Mouse (Mus musculus) midbrain, embryonic 12.5 days (tissue): ENCODE measurements at regions not wholly inside any gene's neighbourhood (a gene's known extent, or its start where the extent isn't known, plus 50 kb on each side); places are given as distances from the start of the nearest gene placed in this dataset.
A peak's percentile ranks its signal among the peaks of the same experiment; 100 is the strongest.

Source experiments
- ATAC-seq: fragments of 200-750 bp; cut with Nextera tagmentation; 2 replicates; pipeline ENCODE4 v1.8.0; 2017; ENCODE audit warnings: low read depth, moderate TSS enrichment, moderate library complexity; ENCODE audit not compliant: low FRiP score
- H3K27ac ChIP-seq: fragments of 300-500 bp; sonication (generic); replicated peaks from 2 replicates; pipeline ENCODE4 v1.5.1; 2016; ENCODE audit warnings: mild to moderate bottlenecking
- H3K27me3 ChIP-seq: fragments of 300-500 bp; sonication (generic); 2 replicates; pipeline ENCODE4 v1.6.1; 2016; ENCODE audit warnings: mild to moderate bottlenecking
- H3K36me3 ChIP-seq: fragments of 300-500 bp; sonication (generic); 2 replicates; pipeline ENCODE4 v1.6.1; 2016
- H3K4me1 ChIP-seq: fragments of 300-500 bp; sonication (generic); 2 replicates; pipeline ENCODE4 v1.6.1; 2016
- H3K4me2 ChIP-seq: fragments of 300-500 bp; sonication (generic); replicated peaks from 2 replicates; pipeline ENCODE4 v1.6.1; 2016; ENCODE audit warnings: mild to moderate bottlenecking, moderate library complexity
- H3K4me3 ChIP-seq: fragments of 300-500 bp; sonication (generic); 2 replicates; pipeline ENCODE4 v1.5.1; 2016; ENCODE audit warnings: mild to moderate bottlenecking
- H3K9ac ChIP-seq: fragments of 300-500 bp; sonication (generic); replicated peaks from 2 replicates; pipeline ENCODE4 v1.6.1; 2016; ENCODE audit warnings: mild to moderate bottlenecking, moderate library complexity
- H3K9me3 ChIP-seq: fragments of 300-500 bp; sonication (generic); 2 replicates; pipeline ENCODE4 v1.6.1; 2016; ENCODE audit warnings: mild to moderate bottlenecking
- WGBS: fragments of 180-500 bp; shearing (Covaris S2); methylation state at CpG from one replicate; pipeline ENCODE4 v1.1.7; 2016; 5-methylcytosine and 5-hydroxymethylcytosine counted together

- Histone ChIP-seq H3K4me1 (peaks cover 5% of the 10 kb centered on the region), H3K9me3 (no peaks in the 10 kb centered on the region), H3K27me3 (peaks cover 5% of the 10 kb centered on the region; the same call in 1 of the 2 replicates), H3K4me2 (no peak overlapping the region), H3K9ac (no peak overlapping the region), H3K36me3 (no peaks in the 10 kb centered on the region), H3K27ac (no peak overlapping the region), H3K4me3 (no peak overlapping the region)
- ATAC-seq = no peak
- 51% methylated on average over 6 of the region's 6 CpGs for WGBS
These were observed 179.2 kb upstream of the Gm4791 start for GRCm38 (mm10) chr9:46819376-46819775.

GRCm38 (mm10) chr9:46816126-46816525 is 182.4 kb upstream of the Gm4791 start:
- Histone ChIP-seq H3K27ac (no peak overlapping the region), H3K27me3 (peaks cover 17% of the 10 kb centered on the region), H3K9me3 (no peaks in the 10 kb centered on the region), H3K4me2 (no peak overlapping the region), H3K9ac (no peak overlapping the region), H3K36me3 (no peaks in the 10 kb centered on the region), H3K4me3 (no peak overlapping the region), H3K4me1 (peaks cover 8% of the 10 kb centered on the region)
- 89% methylated on average over 5 of the region's 5 CpGs for WGBS
- ATAC-seq = no peak

GRCm38 (mm10) chr9:46814478-46815241 is 183.9 kb upstream of the Gm4791 start:
- H3K27me3 ChIP-seq = peaks cover 17% of the 10 kb centered on the region
- peak overlapping the region; percentile 57 for H3K4me2 ChIP-seq
- H3K9me3 ChIP-seq = no peaks in the 10 kb centered on the region
- WGBS = 10% methylated on average over 22 of the region's 22 CpGs
- peaks cover 8% of the 10 kb centered on the region for H3K4me1 ChIP-seq
- peak overlapping the region; percentile 54; the same call in 1 of the 2 replicates for H3K27ac ChIP-seq
- ATAC-seq = peak; percentile 54; the same call in 1 of the 2 replicates
- peak overlapping the region; percentile 49 for H3K9ac ChIP-seq
- H3K36me3 ChIP-seq = no peaks in the 10 kb centered on the region
- peak overlapping the region; percentile 38 for H3K4me3 ChIP-seq

GRCm38 (mm10) chr9:46810266-46810665 is 188.3 kb upstream of the Gm4791 start:
- ATAC-seq = no peak

GRCm38 (mm10) chr9:46795446-46795845 is 203.1 kb upstream of the Gm4791 start:
- no peaks in the 10 kb centered on the region for H3K9me3 ChIP-seq
- H3K4me1 ChIP-seq = no peaks in the 10 kb centered on the region
- 73% methylated on average over 11 of the region's 11 CpGs for WGBS
- H3K27ac ChIP-seq = no peak overlapping the region
- no peak overlapping the region for H3K4me3 ChIP-seq
- H3K4me2 ChIP-seq = no peak overlapping the region
- H3K36me3 ChIP-seq = no peaks in the 10 kb centered on the region
- H3K27me3 ChIP-seq = no peaks in the 10 kb centered on the region
- no peak overlapping the region for H3K9ac ChIP-seq
- ATAC-seq = no peak

More at GRCm38 (mm10) chr9:46810266-46810665, 188.3 kb upstream of the Gm4791 start:
- no peaks in the 10 kb centered on the region for H3K9me3 ChIP-seq
- no peak overlapping the region for H3K9ac ChIP-seq
- 87% methylated on average over 7 of the region's 7 CpGs for WGBS
- H3K36me3 ChIP-seq = no peaks in the 10 kb centered on the region
- H3K27ac ChIP-seq = no peak overlapping the region
- no peak overlapping the region for H3K4me2 ChIP-seq
- peaks cover 8% of the 10 kb centered on the region for H3K4me1 ChIP-seq
- peaks cover 17% of the 10 kb centered on the region for H3K27me3 ChIP-seq
- H3K4me3 ChIP-seq = no peak overlapping the region

- WGBS = 76% methylated on average over 10 of the region's 10 CpGs
- H3K27me3 ChIP-seq = no peaks in the 10 kb centered on the region
- H3K27ac ChIP-seq = no peak overlapping the region
- no peaks in the 10 kb centered on the region for H3K36me3 ChIP-seq
- no peak overlapping the region for H3K4me2 ChIP-seq
- H3K9me3 ChIP-seq = no peaks in the 10 kb centered on the region
- H3K4me3 ChIP-seq = no peak overlapping the region
- H3K4me1 ChIP-seq = no peaks in the 10 kb centered on the region
- no peak for ATAC-seq
- no peak overlapping the region for H3K9ac ChIP-seq
These were observed 209.5 kb upstream of the Gm4791 start for GRCm38 (mm10) chr9:46789036-46789435.

- no peak for ATAC-seq
- no peak overlapping the region for H3K9ac ChIP-seq
- H3K27me3 ChIP-seq = no peaks in the 10 kb centered on the region
- no peaks in the 10 kb centered on the region for H3K4me1 ChIP-seq
- WGBS = 83% methylated on average over 5 of the region's 5 CpGs
- no peaks in the 10 kb centered on the region for H3K9me3 ChIP-seq
- no peak overlapping the region for H3K4me3 ChIP-seq
- H3K4me2 ChIP-seq = no peak overlapping the region
- no peak overlapping the region for H3K27ac ChIP-seq
- no peaks in the 10 kb centered on the region for H3K36me3 ChIP-seq
These were observed 210.1 kb upstream of the Gm4791 start for GRCm38 (mm10) chr9:46788456-46788855.

GRCm38 (mm10) chr9:46784355-46784975 is 214.1 kb upstream of the Gm4791 start:
- H3K36me3 ChIP-seq = no peaks in the 10 kb centered on the region
- H3K9me3 ChIP-seq = no peaks in the 10 kb centered on the region
- no peak overlapping the region for H3K4me3 ChIP-seq
- no peak for ATAC-seq
- 0 out of 2 replicates have a peak, but pooled peaks cover 2% of the 10 kb centered on the region for H3K4me1 ChIP-seq
- WGBS = 87% methylated on average over 17 of the region's 17 CpGs
- no peaks in the 10 kb centered on the region for H3K27me3 ChIP-seq
- H3K4me2 ChIP-seq = no peak overlapping the region
- H3K27ac ChIP-seq = no peak overlapping the region
- no peak overlapping the region for H3K9ac ChIP-seq

- Histone ChIP-seq H3K9ac (no peak overlapping the region), H3K4me2 (no peak overlapping the region), H3K9me3 (no peaks in the 10 kb centered on the region), H3K36me3 (no peaks in the 10 kb centered on the region), H3K4me1 (0 out of 2 replicates have a peak, but pooled peaks cover 2% of the 10 kb centered on the region), H3K27ac (no peak overlapping the region), H3K4me3 (no peak overlapping the region), H3K27me3 (no peaks in the 10 kb centered on the region)
- ATAC-seq = no peak
- WGBS = 86% methylated on average over 12 of the region's 12 CpGs
These were observed 214.8 kb upstream of the Gm4791 start for GRCm38 (mm10) chr9:46783597-46784354.

- Histone ChIP-seq H3K27me3 (no peaks in the 10 kb centered on the region), H3K27ac (no peak overlapping the region), H3K9ac (no peak overlapping the region), H3K4me3 (no peak overlapping the region), H3K4me2 (no peak overlapping the region), H3K9me3 (no peaks in the 10 kb centered on the region), H3K36me3 (no peaks in the 10 kb centered on the region), H3K4me1 (0 out of 2 replicates have a peak, but pooled peaks cover 2% of the 10 kb centered on the region)
- ATAC-seq = no peak
- 86% methylated on average over 8 of the region's 8 CpGs for WGBS
These were observed 216.9 kb upstream of the Gm4791 start for GRCm38 (mm10) chr9:46781681-46782080.

- H3K4me3 ChIP-seq = no peak overlapping the region
- no peaks in the 10 kb centered on the region for H3K36me3 ChIP-seq
- H3K9ac ChIP-seq = no peak overlapping the region
- WGBS = 85% methylated on average over 6 of the region's 6 CpGs
- H3K4me1 ChIP-seq = 0 out of 2 replicates have a peak, but pooled peaks cover 2% of the 10 kb centered on the region
- no peaks in the 10 kb centered on the region for H3K27me3 ChIP-seq
- no peaks in the 10 kb centered on the region for H3K9me3 ChIP-seq
- H3K27ac ChIP-seq = no peak overlapping the region
- ATAC-seq = no peak
- no peak overlapping the region for H3K4me2 ChIP-seq
These were observed 219.8 kb upstream of the Gm4791 start for GRCm38 (mm10) chr9:46778769-46779168.

GRCm38 (mm10) chr9:46774821-46775220 is 223.7 kb upstream of the Gm4791 start:
- WGBS = 80% methylated on average over 2 of the region's 2 CpGs
- Histone ChIP-seq H3K9me3 (no peaks in the 10 kb centered on the region), H3K36me3 (no peaks in the 10 kb centered on the region), H3K9ac (no peak overlapping the region), H3K4me2 (no peak overlapping the region), H3K27me3 (no peaks in the 10 kb centered on the region), H3K4me3 (no peak overlapping the region), H3K4me1 (peaks cover 5% of the 10 kb centered on the region; the same call in 1 of the 2 replicates), H3K27ac (no peak overlapping the region)
- no peak for ATAC-seq
